Mouse (Mus musculus) E14TG2a.4 (cell line): ENCODE measurements around the gene Pik3r6.

ENCODE experiments used
- CTCF ChIP-seq: conservative IDR thresholded peaks from 2 replicates; pipeline ENCODE4 v1.5.1; 2014; ENCODE audit warnings: low read length
- NANOG ChIP-seq: IDR thresholded peaks from 2 replicates; pipeline ENCODE4 v1.6.1; 2014; ENCODE audit warnings: borderline replicate concordance, low read length, mixed read lengths
- POU5F1 ChIP-seq: IDR thresholded peaks from 2 replicates; pipeline ENCODE4 v1.6.1; 2014; ENCODE audit warnings: low read length, borderline replicate concordance

GRCm38 (mm10) chr11:68564356-68565031 is 61.7 kb downstream of the Pik3r6 start:
- TF ChIP-seq CTCF (no peak), POU5F1 (no peak), NANOG (no peak)
